Mouse (Mus musculus) heart, postnatal 0 days (tissue): ENCODE measurements around the gene Ankrd12. TPM values are rescaled to one million over a fixed set of nuclear protein-coding genes. Genes with fewer than 3 reads are reported as not detected.
"Not testable (repeated sequence)": the region's sequence is repeated elsewhere in the genome, so short reads cannot be mapped to it uniquely, and the experiment has no call there.

ENCODE experiments used
- ATAC-seq: fragments of 200-750 bp; cut with Nextera tagmentation; 2 replicates; pipeline ENCODE4 v1.8.0; 2017; ENCODE audit warnings: low read depth, moderate number of reproducible peaks, moderate library complexity; ENCODE audit not compliant: insufficient read depth
- DNase-seq: peaks from one replicate; pipeline ENCODE4 v3.0.0-alpha.2; 2016; ENCODE audit warnings: low spot score
- H3K27ac ChIP-seq: fragments of 300-500 bp; sonication (generic); 2 replicates; pipeline ENCODE4 v1.5.1; 2014; ENCODE audit warnings: low read depth, mild to moderate bottlenecking
- H3K27me3 ChIP-seq: fragments of 300-500 bp; sonication (generic); 2 replicates; pipeline ENCODE4 v1.6.1; 2014; ENCODE audit warnings: low read length, mixed read lengths; ENCODE audit not compliant: control insufficient read depth, insufficient read depth
- H3K36me3 ChIP-seq: fragments of 300-500 bp; sonication (generic); replicated peaks from 2 replicates; pipeline ENCODE4 v1.6.1; 2014; ENCODE audit warnings: low read length, mixed read lengths; ENCODE audit not compliant: control insufficient read depth, insufficient read depth
- H3K4me1 ChIP-seq: fragments of 300-500 bp; sonication (generic); 2 replicates; pipeline ENCODE4 v1.6.1; 2014; ENCODE audit warnings: antibody characterized with exemption; ENCODE audit not compliant: control insufficient read depth, insufficient read depth
- H3K4me2 ChIP-seq: fragments of 300-500 bp; sonication (generic); 2 replicates; pipeline ENCODE4 v1.6.1; 2014; ENCODE audit warnings: low read depth, mild to moderate bottlenecking, low read length, moderate library complexity
- H3K4me3 ChIP-seq: fragments of 300-500 bp; sonication (generic); 2 replicates; pipeline ENCODE4 v1.5.1; 2014; ENCODE audit warnings: low read depth, low read length
- H3K9ac ChIP-seq: fragments of 300-500 bp; sonication (generic); replicated peaks from 2 replicates; pipeline ENCODE4 v1.6.1; 2014; ENCODE audit warnings: low read depth, low read length, mixed read lengths
- H3K9me3 ChIP-seq: fragments of 300-500 bp; sonication (generic); replicated peaks from 2 replicates; pipeline ENCODE4 v1.6.1; 2016; ENCODE audit warnings: low read length; ENCODE audit not compliant: control insufficient read depth
- CTCF ChIP-seq: IDR thresholded peaks from 2 replicates; pipeline ENCODE4 v1.5.1; 2016; ENCODE audit warnings: antibody characterized with exemption, control low read depth, low read depth
- EP300 ChIP-seq: IDR thresholded peaks from 2 replicates; pipeline ENCODE4 v1.6.1; 2016; ENCODE audit warnings: antibody characterized with exemption, low read depth
- WGBS: fragments of 180-500 bp; shearing (Covaris S2); extraction: QIAGEN DNeasy Blood & Tissue Kit; methylation state at CpG from one replicate; pipeline ENCODE4 v1.1.7; 2014; 5-methylcytosine and 5-hydroxymethylcytosine counted together
- polyA plus RNA-seq: library from polyadenylated mRNA; unstranded; fragments of >200 nt; fragmentation: Nextera tagmentation; extraction: Ambion mirVana; gene quantifications from 2 replicates; pipeline ENCODE4 v1.2.1, GENCODE M21; 2015
- total RNA-seq: library from RNA; depleted of rRNA; stranded (reverse); fragments of >200 nt; gene quantifications from 2 replicates; pipeline ENCODE4 v1.2.3, GENCODE M21; 2014; ENCODE audit warnings: low replicate concordance

The Ankrd12 gene
- total and polyA plus RNA-seq, 2 experiments from 2014 or later: 9.8 to 18.2 TPM

DNA sequence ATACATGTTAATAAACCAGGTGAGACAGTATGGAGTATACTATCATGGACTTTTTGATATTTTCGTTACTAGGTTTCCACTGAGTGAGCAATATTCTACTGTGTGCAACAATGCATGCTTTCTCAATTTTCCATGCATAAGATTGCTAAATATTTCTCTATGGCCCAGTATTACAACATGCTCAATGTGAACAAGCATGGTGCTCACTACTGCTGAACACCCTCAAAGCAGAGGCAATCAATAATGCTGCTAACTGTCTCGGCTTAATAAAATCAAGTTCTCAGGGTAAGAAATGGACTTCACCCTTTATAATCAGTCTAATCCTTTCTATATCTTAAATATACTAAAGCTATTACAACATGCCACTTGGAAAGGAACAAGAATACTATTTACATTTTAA lies 69.4 kb downstream of the Ankrd12 start:
- ATAC-seq: no peak
- H3K4me2 ChIP-seq: no peak overlapping the region
- no peak overlapping the region for H3K9ac ChIP-seq
- 85% methylated on average over 2 of the region's 2 CpGs for WGBS
- H3K36me3 ChIP-seq: no peaks in the 10 kb centered on the region
- H3K27ac ChIP-seq: no peak overlapping the region
- TF ChIP-seq EP300 (no peak), CTCF (no peak)
- no peak overlapping the region for H3K4me3 ChIP-seq
- no peak for DNase-seq
- H3K27me3 ChIP-seq: no peaks in the 10 kb centered on the region
- 0 out of 2 replicates have a peak, but pooled peaks cover 3% of the 10 kb centered on the region for H3K4me1 ChIP-seq
- H3K9me3 ChIP-seq: no peaks in the 10 kb centered on the region

DNA sequence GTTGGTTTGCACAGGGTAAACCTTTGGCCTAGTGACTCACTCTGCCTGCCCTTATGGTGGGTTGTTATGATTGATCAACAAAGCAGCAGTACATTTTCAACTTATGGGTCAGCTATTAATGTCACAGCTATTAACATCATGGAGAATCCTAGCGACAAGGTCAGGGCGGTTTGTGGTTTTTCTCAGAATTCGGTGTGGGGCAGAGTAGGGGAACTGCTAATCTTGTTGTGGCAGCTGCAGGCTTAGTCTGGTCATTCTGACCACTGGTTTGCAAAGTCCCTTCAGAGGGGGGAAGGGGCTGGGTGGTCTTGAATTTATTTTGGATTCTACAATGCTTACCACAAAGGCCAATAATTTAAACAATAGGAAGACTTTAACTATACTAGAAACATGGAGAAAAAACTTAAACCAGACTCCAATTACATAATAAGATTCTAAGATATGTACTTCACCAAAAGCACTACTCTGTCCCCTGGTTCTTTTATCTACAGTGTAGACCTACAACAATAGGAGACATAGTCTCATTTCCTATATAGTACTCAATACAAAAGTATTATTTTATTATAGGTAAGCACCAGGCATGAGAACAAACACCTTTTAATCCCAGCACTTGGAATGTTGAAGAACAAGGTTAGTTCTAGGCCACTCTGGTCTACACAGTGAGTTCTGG lies 88.6 kb downstream of the Ankrd12 start:
- TF ChIP-seq EP300 (no peak), CTCF (no peak)
- no peak for DNase-seq

DNA sequence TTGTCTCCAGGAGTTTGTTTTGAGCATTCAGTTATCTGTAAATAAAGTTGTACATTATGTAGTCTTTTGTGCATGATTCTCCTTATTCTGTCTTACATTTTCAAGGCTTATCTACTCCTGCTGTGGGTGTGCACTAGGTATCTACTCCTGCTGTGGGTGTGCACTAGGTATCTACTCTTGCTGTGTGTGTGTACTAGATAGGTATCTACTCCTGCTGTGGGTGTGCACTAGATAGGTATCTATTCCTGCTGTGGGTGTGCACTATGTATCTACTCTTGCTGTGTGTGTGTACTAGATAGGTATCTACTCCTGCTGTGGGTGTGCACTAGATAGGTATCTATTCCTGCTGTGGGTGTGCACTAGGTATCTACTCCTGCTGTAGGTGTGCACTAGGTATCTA lies 100.2 kb downstream of the Ankrd12 start:
- not testable (repeated sequence) for DNase-seq, H3K27me3 ChIP-seq, H3K4me2 ChIP-seq, H3K9me3 ChIP-seq, H3K27ac ChIP-seq, H3K4me1 ChIP-seq, H3K4me3 ChIP-seq, H3K36me3 ChIP-seq, ATAC-seq, H3K9ac ChIP-seq

More for the DNA sequence above, 88.6 kb downstream of the Ankrd12 start:
- peaks cover 7% of the 10 kb centered on the region; the same call in 1 of the 2 replicates for H3K36me3 ChIP-seq
- 81% methylated on average over 3 of the region's 3 CpGs for WGBS
- ATAC-seq: no peak
- H3K9me3 ChIP-seq: no peaks in the 10 kb centered on the region
- H3K27ac ChIP-seq: no peak overlapping the region
- no peaks in the 10 kb centered on the region for H3K4me1 ChIP-seq
- no peaks in the 10 kb centered on the region for H3K27me3 ChIP-seq
- H3K9ac ChIP-seq: no peak overlapping the region
- no peak overlapping the region for H3K4me2 ChIP-seq
- H3K4me3 ChIP-seq: no peak overlapping the region

DNA sequence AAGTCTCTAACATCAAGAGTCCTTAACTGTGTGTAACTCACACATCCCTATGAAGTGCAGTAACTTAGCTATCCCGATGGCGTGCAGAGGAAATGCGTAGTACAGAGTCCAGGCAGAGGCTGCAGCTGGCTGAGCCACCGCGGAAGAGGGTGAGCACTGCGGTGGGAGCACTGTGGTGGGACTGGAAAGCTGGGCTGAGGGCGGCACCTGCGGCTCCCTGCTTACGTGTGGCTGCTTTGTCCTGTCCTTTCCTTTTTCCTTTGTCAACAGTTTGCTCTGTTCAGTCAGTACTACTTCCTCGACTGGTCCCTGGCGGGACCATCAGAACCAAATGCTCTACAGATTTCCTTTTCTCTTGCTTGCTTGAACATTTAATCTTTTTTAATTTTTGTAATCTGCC lies 109.1 kb downstream of the Ankrd12 start:
- Histone ChIP-seq H3K9ac (no peak overlapping the region), H3K27ac (no peak overlapping the region), H3K36me3 (no peaks in the 10 kb centered on the region), H3K4me3 (no peak overlapping the region), H3K9me3 (no peaks in the 10 kb centered on the region), H3K27me3 (no peaks in the 10 kb centered on the region), H3K4me1 (no peaks in the 10 kb centered on the region), H3K4me2 (no peak overlapping the region)
- no peak for TF ChIP-seq CTCF
- TF ChIP-seq EP300: no peak
- no peak for ATAC-seq
- WGBS: 66% methylated on average over 11 of the region's 11 CpGs
- no peak for DNase-seq

DNA sequence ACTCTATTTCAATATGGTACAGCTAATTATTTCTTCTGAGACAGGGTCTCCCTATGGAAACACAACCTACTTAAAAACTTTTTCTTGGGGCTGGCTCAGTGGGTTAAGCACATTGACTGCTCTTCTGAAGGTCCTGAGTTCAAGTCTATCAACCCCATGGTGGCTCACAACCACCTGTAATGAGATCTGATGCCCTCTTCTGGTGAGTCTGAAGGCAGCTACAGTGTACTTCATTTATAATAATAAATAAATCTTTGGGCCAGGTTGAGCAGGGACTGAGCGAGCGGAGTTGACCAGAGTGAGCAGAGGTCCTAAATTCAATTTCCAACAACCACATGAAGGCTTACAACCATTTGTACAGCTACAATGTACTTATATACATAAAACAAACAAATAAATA lies 114.6 kb downstream of the Ankrd12 start:
- Histone ChIP-seq H3K4me2 (no peak overlapping the region), H3K27me3 (no peaks in the 10 kb centered on the region), H3K27ac (no peak overlapping the region), H3K4me3 (no peak overlapping the region), H3K36me3 (no peaks in the 10 kb centered on the region), H3K4me1 (no peaks in the 10 kb centered on the region), H3K9ac (no peak overlapping the region), H3K9me3 (no peaks in the 10 kb centered on the region)
- TF ChIP-seq CTCF: no peak
- TF ChIP-seq EP300: no peak
- DNase-seq (no peak), ATAC-seq (no peak)
- WGBS: 95% methylated on average over 2 of the region's 2 CpGs

DNA sequence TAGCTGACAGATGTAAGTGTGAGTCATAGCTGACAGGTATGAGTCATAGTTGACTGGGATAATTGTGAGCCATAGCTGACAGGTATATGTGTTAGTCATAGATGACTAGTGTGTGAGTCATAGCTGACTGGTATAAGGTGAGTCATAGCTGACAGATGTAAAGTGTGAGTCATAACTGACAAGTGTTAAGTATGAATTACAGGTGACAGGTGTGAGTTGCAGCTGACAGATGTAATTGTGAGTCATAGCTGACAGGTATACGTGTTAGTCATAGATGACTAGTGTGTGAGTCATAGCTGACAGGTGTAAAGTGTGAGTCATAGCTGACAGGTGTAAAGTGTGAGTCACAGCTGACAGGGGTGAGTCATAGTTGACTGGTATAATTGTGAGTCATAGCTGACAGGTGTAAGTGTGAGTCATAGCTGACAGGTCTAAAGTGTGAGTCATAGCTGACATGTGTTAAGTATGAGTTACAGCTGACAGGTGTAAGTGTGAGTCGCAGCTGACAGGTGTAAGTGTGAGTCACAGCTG lies 115.2 kb downstream of the Ankrd12 start:
- Histone ChIP-seq H3K4me3 (no peak overlapping the region), H3K4me1 (no peaks in the 10 kb centered on the region), H3K36me3 (no peaks in the 10 kb centered on the region), H3K9ac (no peak overlapping the region), H3K27me3 (no peaks in the 10 kb centered on the region), H3K9me3 (no peaks in the 10 kb centered on the region), H3K27ac (no peak overlapping the region), H3K4me2 (no peak overlapping the region)
- TF ChIP-seq CTCF (no peak), EP300 (no peak)
- ATAC-seq (0 out of 2 replicates have a peak, but pooled peaks have one; percentile 28), DNase-seq (no peak)
- 80% methylated on average over 2 of the region's 2 CpGs for WGBS
